Mouse (Mus musculus) hindbrain, postnatal 0 days (tissue): ENCODE results near the gene Mkln1. TPM values are rescaled to one million over a fixed set of nuclear protein-coding genes. Genes with fewer than 3 reads are reported as not detected.
A peak's percentile ranks its signal among the peaks of the same experiment; 100 is the strongest.

Experiments used
- ATAC-seq: fragments of 200-750 bp; cut with Nextera tagmentation; 2 replicates; pipeline ENCODE4 v1.8.0; 2017; ENCODE audit warnings: mild to moderate bottlenecking, moderate TSS enrichment, moderate library complexity
- DNase-seq: peaks from one replicate; pipeline ENCODE4 v3.0.0-alpha.2; 2015; ENCODE audit warnings: low spot score
- H3K27ac ChIP-seq: fragments of 300-500 bp; sonication (generic); 2 replicates; pipeline ENCODE4 v1.5.1; 2014; ENCODE audit warnings: mild to moderate bottlenecking
- H3K27me3 ChIP-seq: fragments of 300-500 bp; sonication (generic); 2 replicates; pipeline ENCODE4 v1.6.1; 2014; ENCODE audit warnings: low read length, mixed read lengths; ENCODE audit not compliant: insufficient read depth
- H3K36me3 ChIP-seq: fragments of 300-500 bp; sonication (generic); 2 replicates; pipeline ENCODE4 v1.6.1; 2014; ENCODE audit warnings: low read length, mixed read lengths; ENCODE audit not compliant: insufficient read depth
- H3K4me1 ChIP-seq: fragments of 300-500 bp; sonication (generic); 2 replicates; pipeline ENCODE4 v1.6.1; 2014; ENCODE audit warnings: antibody characterized with exemption, low read length, mixed read lengths; ENCODE audit not compliant: insufficient read depth
- H3K4me2 ChIP-seq: fragments of 300-500 bp; sonication (generic); 2 replicates; pipeline ENCODE4 v1.6.1; 2014; ENCODE audit warnings: low read depth, mild to moderate bottlenecking, low read length, moderate library complexity, mixed read lengths
- H3K4me3 ChIP-seq: fragments of 300-500 bp; sonication (generic); 2 replicates; pipeline ENCODE4 v1.5.1; 2014; ENCODE audit warnings: low read length
- H3K9ac ChIP-seq: fragments of 300-500 bp; sonication (generic); replicated peaks from 2 replicates; pipeline ENCODE4 v1.6.1; 2014; ENCODE audit warnings: mild to moderate bottlenecking, low read length, moderate library complexity, mixed read lengths
- H3K9me3 ChIP-seq: fragments of 300-500 bp; sonication (generic); 2 replicates; pipeline ENCODE4 v1.6.1; 2016; ENCODE audit warnings: low read length, mixed read lengths
- CTCF ChIP-seq: IDR thresholded peaks from 2 replicates; pipeline ENCODE4 v1.5.1; 2016; ENCODE audit warnings: antibody characterized with exemption, control low read depth, low read depth
- WGBS: fragments of 180-500 bp; shearing (Covaris S2); extraction: QIAGEN DNeasy Blood & Tissue Kit; methylation state at CpG from one replicate; pipeline ENCODE4 v1.1.7; 2014; 5-methylcytosine and 5-hydroxymethylcytosine counted together
- polyA plus RNA-seq: library from polyadenylated mRNA; unstranded; fragments of >200 nt; fragmentation: Nextera tagmentation; extraction: Ambion mirVana; gene quantifications from 2 replicates; pipeline ENCODE4 v1.2.1, GENCODE M21; 2015
- total RNA-seq: library from RNA; depleted of rRNA; stranded (reverse); fragments of >200 nt; gene quantifications from 2 replicates; pipeline ENCODE4 v1.2.3, GENCODE M21; 2014

The Mkln1 gene
- total and polyA plus RNA-seq, 2 experiments from 2014 or later: 53.4 to 88.3 TPM

- H3K4me1 ChIP-seq: no peaks in the 10 kb centered on the region
- H3K4me3 ChIP-seq: no peak overlapping the region
- no peak for TF ChIP-seq CTCF
- no peak overlapping the region for H3K4me2 ChIP-seq
- ATAC-seq (no peak), DNase-seq (peak; percentile 18)
- H3K27ac ChIP-seq: no peak overlapping the region
- H3K36me3 ChIP-seq: no peaks in the 10 kb centered on the region
- no peak overlapping the region for H3K9ac ChIP-seq
- no peaks in the 10 kb centered on the region for H3K27me3 ChIP-seq
- H3K9me3 ChIP-seq: 0 out of 2 replicates have a peak, but pooled peaks cover 2% of the 10 kb centered on the region
- WGBS: 55% methylated on average over 5 of the region's 5 CpGs
Observed at GRCm38 (mm10) chr6:31384794-31385193, 13.7 kb upstream of the Mkln1 start.

GRCm38 (mm10) chr6:31385281-31386145 is 13.0 kb upstream of the Mkln1 start:
- H3K36me3 ChIP-seq: no peaks in the 10 kb centered on the region
- ATAC-seq (no peak), DNase-seq (no peak)
- 84% methylated on average over 10 of the region's 10 CpGs for WGBS
- H3K27me3 ChIP-seq: no peaks in the 10 kb centered on the region
- H3K4me2 ChIP-seq: no peak overlapping the region
- H3K9me3 ChIP-seq: 0 out of 2 replicates have a peak, but pooled peaks cover 2% of the 10 kb centered on the region
- H3K27ac ChIP-seq: no peak overlapping the region
- no peaks in the 10 kb centered on the region for H3K4me1 ChIP-seq
- no peak overlapping the region for H3K9ac ChIP-seq
- no peak overlapping the region for H3K4me3 ChIP-seq
- no peak for TF ChIP-seq CTCF

- DNase-seq (peak; percentile 53), ATAC-seq (peak; percentile 61; the same call in 1 of the 2 replicates)
- H3K27ac ChIP-seq: no peak overlapping the region
- no peak overlapping the region for H3K4me2 ChIP-seq
- H3K9me3 ChIP-seq: 0 out of 2 replicates have a peak, but pooled peaks cover 2% of the 10 kb centered on the region
- WGBS: 49% methylated on average over 6 of the region's 6 CpGs
- H3K4me3 ChIP-seq: no peak overlapping the region
- H3K4me1 ChIP-seq: no peaks in the 10 kb centered on the region
- H3K27me3 ChIP-seq: no peaks in the 10 kb centered on the region
- H3K36me3 ChIP-seq: no peaks in the 10 kb centered on the region
- H3K9ac ChIP-seq: no peak overlapping the region
- TF ChIP-seq CTCF: no peak
Observed at GRCm38 (mm10) chr6:31389716-31390115, 8.8 kb upstream of the Mkln1 start.

GRCm38 (mm10) chr6:31390243-31390981 is 8.1 kb upstream of the Mkln1 start:
- no peaks in the 10 kb centered on the region for H3K36me3 ChIP-seq
- no peak overlapping the region for H3K9ac ChIP-seq
- H3K4me2 ChIP-seq: no peak overlapping the region
- H3K9me3 ChIP-seq: 0 out of 2 replicates have a peak, but pooled peaks cover 2% of the 10 kb centered on the region
- no peaks in the 10 kb centered on the region for H3K27me3 ChIP-seq
- 0 out of 2 replicates have a peak overlapping the region, but pooled peaks have one; percentile 7 for H3K27ac ChIP-seq
- no peak overlapping the region for H3K4me3 ChIP-seq
- peak; percentile 63 for DNase-seq
- peak; percentile 63 for TF ChIP-seq CTCF
- 61% methylated on average over 8 of the region's 8 CpGs for WGBS
- ATAC-seq: 0 out of 2 replicates have a peak, but pooled peaks have one; percentile 43
- no peaks in the 10 kb centered on the region for H3K4me1 ChIP-seq

GRCm38 (mm10) chr6:31392871-31393270 is 5.7 kb upstream of the Mkln1 start:
- no peaks in the 10 kb centered on the region for H3K4me1 ChIP-seq
- ATAC-seq (no peak), DNase-seq (no peak)
- no peak overlapping the region for H3K27ac ChIP-seq
- no peak overlapping the region for H3K4me2 ChIP-seq
- H3K9me3 ChIP-seq: no peaks in the 10 kb centered on the region
- no peaks in the 10 kb centered on the region for H3K36me3 ChIP-seq
- no peaks in the 10 kb centered on the region for H3K27me3 ChIP-seq
- 92% methylated on average over 5 of the region's 5 CpGs for WGBS
- no peak overlapping the region for H3K4me3 ChIP-seq
- no peak overlapping the region for H3K9ac ChIP-seq
- TF ChIP-seq CTCF: no peak

GRCm38 (mm10) chr6:31396118-31396517 is 2.4 kb upstream of the Mkln1 start:
- no peak overlapping the region for H3K4me2 ChIP-seq
- no peak overlapping the region for H3K27ac ChIP-seq
- H3K36me3 ChIP-seq: no peaks in the 10 kb centered on the region
- H3K9me3 ChIP-seq: no peaks in the 10 kb centered on the region
- H3K4me3 ChIP-seq: no peak overlapping the region
- H3K9ac ChIP-seq: no peak overlapping the region
- TF ChIP-seq CTCF: no peak
- peaks cover 9% of the 10 kb centered on the region for H3K4me1 ChIP-seq
- ATAC-seq (no peak), DNase-seq (no peak)
- WGBS: 80% methylated on average over 4 of the region's 4 CpGs
- no peaks in the 10 kb centered on the region for H3K27me3 ChIP-seq
